Mouse (Mus musculus): ENCODE measurements at regions not wholly inside any gene's neighbourhood (a gene's known extent, or its start where the extent isn't known, plus 50 kb on each side); places are given as distances from the start of the nearest gene placed in this dataset.
"Not testable (repeated sequence)": the region's sequence is repeated elsewhere in the genome, so short reads cannot be mapped to it uniquely, and the experiment has no call there.

DNA sequence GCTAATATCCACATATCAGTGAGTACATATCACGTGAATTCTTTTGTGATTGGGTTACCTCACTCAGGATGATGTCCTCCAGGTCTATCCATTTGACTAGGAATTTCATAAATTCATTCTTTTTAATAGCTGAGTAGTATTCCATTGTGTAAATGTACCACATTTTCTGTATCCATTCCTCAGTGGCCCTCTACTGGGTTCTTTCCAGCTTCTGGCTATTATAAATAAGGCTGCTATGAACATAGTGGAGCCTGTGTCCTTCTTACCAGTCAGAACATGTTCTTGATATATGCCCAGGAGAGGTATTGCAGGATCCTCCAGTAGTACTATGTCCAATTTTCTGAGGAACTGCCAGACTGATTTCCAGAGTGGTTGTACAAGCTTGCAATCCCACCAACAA, 884.0 kb upstream of the Lrrc4c start:
- DNase-seq (ENCODE audit: low spot score), result not testable (repeated sequence)

DNA sequence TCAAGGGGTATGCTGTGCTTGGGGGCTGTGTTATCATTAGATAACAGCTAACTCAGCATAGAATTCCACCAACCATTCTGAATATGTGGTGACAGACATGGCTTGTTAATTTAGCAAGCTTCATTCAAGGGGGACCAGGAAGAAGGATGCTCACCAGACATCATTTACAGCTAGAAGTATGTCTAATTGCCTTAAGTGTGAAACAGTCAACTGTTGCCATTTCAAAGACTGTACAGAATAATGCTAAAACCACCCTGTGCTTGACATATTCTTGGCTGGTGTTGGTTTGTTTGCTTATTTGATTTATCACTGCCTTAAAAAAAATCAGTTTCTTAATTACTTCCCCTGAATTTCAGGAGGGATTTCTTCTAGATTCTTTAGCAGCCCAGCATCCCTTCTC, 877.0 kb upstream of the Lrrc4c start:
- no peak for DNase-seq (ENCODE audit: low spot score)

DNA sequence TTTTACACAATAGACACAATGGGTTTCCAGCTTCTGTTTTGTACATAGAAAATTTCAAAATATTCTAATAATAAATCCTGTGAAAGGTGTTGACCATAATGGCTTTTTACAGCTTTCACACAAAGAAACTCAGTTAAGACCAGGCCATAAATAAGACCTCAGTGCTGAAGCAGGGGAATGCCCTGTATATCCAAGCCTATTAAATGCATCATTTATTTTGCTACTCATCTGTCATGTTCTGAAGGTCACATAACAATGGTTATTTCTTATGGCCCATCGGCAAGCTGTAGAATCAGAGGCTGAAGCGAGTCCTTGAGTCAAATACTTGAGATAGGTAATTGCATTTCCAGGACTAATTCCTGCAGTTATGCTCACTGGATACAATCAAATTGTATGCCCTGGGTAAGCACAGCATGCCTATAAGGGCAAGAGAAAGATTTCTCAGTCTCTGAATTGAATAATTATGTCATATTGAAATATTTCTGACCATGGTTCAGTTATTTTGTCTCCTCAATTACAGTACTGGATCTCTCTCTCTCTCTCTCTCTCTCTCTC, 874.6 kb upstream of the Lrrc4c start:
- DNase-seq (ENCODE audit: low spot score), result no peak

DNA sequence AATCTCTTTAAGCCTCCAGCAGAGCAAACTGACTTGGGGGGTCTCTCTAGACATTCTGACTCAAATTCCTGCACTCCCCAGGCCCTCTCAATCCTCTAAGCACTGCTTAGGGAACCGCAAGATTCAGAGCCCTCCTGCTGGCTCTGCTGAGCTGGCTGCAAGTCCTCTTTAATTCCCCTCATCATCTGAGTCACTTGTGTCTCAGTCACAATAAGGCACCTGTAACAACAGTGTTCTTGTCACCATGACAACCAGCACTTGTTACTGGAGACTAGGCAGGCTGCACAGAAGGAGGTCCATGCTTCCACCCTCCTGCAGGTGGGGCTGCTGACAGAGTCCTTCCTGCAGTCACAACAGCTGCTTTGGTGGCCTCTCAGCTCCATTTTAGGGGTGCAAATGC, 869.1 kb upstream of the Lrrc4c start:
- peak; percentile 3 for DNase-seq (ENCODE audit: low spot score)

DNA sequence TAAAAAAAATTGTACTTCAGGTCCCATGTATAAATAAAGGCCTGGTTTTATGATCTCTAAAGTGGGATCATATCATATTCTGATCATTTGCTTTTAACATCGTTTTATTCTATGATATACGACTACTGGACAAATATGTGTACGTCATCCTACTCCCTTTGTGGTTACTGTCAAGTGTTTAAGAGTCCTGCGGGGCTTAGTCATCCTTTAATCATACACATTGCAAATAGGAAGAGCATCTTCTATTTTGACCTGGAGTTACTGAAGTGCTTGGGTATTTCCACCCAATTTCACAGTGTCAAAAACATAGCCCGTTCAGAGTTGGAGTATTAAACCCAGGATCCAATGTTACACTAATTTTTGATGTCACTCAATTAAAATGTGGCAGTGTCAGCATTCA, 838.1 kb upstream of the Lrrc4c start:
- DNase-seq (ENCODE audit: low spot score), result no peak

DNA sequence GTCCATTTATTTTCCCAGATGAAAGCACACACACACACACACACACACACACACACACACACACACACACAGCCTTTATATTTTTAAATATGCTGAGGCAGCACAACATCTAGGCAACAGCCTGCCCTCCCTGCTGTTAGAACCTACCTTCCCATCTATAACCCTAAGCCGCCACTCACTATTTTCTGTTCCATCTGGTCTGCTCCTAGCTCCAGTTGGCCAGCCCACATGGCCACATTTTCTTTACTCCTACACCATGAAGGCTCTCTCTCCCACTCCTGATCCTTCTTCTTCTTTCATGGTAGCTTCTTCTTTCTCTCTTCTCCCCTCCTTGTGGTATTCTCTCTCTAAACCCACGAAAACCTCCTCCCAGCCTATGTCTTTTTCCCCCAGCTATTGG, 834.6 kb upstream of the Lrrc4c start:
- DNase-seq (ENCODE audit: low spot score), result no peak

DNA sequence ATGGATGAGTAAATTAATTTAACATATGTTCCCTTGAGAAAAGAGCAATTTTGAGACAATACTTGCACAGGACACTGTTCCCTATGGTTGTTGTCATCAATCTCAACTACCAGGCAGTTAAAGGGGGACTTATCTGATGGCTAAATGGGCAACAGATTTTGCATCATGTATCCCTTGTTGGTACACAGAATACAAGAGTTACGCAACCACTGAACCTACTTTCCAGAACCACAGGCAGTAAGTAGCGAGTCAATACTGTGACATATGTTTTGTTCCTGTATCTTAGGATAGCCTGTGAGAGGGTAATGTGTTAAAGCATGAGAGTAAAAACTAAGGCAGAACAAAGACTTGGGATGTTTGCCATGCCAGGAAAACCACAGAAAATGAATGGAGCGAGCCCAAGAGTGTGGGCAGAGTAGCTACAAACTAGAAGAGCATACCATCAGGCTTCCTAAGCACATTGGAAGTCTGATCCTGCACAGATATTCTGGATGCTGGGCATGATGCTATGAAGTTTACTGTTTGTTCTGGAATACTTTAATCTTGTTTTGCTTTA, 830.3 kb upstream of the Lrrc4c start:
- DNase-seq (ENCODE audit: low spot score), result no peak

DNA sequence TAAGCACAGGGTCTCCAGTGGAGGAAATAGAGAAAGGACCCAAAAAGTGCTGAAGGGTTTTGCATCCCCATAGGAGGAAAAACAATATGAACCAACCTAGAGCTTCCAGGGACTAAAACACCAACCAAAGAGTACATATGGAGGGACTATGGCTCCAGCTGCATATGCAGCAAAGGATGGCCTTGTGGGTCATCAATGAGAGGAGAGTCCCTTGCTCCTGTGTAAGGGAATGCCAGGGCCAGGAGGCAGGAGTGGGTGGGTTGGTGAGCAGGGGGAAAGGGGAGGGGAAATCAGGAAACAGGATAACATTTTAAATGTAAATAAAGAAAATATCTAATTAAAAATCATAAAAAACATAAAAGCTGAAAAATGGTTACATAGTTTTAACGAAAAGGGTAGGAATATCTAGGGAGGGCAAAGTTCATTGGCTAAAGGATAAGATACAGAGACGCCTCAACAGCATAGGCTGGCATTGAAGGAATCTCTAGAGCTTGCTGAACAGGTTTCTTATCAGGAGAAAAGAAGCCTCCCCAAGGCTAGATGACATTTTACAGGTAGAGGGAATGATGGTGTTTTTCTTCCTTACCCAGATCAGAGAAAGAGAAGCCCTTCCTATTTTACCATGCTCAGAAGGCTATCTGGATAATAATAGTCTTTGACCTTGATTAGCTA, 823.8 kb upstream of the Lrrc4c start:
- DNase-seq (ENCODE audit: low spot score), result no peak

DNA sequence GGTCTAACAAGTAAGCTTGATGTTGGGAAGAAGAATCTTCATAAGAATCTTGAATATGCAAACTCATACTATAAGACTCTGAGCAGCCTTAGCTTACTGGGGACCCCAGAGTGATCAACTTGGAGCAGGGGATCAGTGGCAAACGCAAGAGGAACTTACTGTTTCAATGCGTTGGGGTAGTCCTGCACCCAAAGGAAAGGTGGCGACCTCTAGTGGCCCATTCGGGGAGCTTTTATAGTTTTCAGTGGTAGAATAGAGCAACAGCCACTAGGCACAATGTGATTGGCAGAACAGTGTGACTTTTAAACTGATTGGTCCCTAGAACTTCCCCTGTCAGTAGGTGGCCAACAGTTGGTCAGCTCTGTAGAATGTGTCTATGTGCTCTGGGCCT, 823.3 kb upstream of the Lrrc4c start:
- DNase-seq (ENCODE audit: low spot score), result no peak

DNA sequence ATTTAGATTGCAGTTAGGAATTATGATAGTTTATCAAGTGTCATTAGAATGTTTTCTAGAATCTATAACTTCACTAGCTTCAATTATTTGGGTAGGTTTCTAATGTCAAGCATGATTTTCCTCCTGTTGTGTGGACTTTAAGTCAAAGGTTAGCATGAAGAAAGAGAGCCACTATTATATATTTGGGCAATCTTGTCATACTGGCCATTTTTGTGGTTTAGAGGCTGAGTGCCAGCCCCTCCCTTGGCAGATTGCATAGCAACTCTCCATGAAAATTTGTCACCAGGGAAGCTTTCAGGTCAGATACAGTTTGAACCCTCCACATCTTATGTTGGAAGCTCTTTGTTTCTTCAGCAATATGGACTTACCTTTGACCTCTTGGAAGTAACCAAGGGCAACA, 806.7 kb upstream of the Lrrc4c start:
- DNase-seq (ENCODE audit: low spot score), result no peak

DNA sequence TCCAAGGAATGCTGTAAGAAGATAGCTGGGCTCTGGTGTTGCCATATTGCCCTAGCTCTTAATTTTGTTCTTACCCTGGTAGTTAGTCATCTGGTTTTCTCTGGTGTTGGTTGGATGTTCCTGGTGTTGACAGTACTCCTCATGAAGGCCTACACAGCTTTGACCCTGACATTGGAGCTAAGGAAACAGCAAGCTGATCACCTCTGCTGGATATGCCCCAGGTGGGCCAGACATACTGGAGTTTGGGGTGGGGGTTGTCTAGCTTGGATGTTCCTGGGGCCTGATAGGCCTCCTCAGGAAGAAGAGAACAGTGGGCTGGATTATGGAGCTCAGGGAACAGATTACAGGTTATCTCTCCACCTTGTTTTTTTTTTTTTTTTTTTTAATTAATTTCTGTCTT, 796.3 kb upstream of the Lrrc4c start:
- DNase-seq (ENCODE audit: low spot score), result no peak

DNA sequence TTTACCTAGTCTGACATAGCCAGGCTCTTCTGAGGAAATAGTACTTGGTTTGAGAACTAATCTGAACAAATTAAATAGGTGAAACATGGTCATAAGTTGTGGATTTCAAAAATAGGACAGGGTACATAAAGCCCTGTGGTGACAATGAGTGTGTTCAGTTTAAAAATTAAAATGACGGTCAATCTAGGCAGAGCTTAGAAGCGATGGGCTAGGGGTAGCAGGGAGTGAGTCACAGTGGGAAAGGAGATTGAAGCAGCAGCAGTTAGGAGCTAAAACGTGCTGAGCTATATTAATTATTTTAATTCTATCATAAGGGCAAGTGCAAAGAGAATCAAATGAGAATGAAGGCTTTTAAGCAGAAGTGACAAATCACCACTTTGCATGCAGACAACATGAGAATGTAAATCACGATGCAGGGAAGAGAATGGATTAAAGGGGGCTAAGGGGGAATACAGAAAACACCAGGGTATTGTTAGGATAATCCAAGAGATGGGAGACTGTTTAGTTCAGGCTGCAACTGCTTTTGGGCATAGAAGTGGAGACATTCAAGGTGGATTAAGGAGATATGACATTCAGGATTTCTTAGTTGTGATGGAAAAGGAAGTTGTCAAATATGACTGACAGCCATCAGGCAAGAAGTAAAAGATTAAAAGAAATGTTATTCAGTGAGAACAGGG, 793.2 kb upstream of the Lrrc4c start:
- DNase-seq (ENCODE audit: low spot score), result no peak

DNA sequence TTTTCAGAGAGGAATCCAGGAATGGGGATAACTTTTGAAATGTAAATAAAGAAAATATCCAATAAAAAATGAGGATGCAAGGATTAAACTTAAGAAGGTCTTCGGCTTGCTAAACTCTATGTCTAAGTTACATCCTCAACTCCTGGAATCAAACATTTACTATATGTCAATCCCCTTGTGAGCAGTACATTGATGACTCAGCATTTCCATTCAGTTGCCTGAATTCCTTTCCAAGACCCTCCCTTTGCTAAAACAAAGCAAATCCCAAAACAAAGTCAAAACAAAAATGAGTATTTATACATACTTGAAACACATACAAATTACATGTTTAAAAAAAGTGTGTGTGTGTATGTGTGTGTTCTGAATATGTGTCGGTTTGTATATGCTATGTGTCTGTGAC, 753.9 kb upstream of the Lrrc4c start:
- no peak for DNase-seq (ENCODE audit: low spot score)

DNA sequence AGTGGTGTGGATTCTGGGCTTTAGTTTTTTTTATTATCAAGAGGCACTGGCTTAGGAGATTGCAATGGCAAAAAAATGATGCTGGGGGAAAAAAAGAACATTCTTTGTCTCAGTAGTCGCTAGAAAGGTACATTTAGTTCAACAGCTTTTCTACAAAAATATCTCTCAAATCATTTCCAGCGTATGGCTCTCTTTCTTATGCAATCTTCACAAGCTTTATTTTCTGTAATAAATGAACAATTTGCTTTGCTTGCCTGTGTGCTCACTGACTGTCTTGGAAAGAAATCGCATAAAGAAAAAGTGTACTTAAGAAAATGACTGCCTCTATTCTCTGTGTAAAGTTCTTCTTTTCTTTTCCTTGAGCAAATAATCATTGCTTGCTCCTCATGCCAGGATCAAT, 742.1 kb upstream of the Lrrc4c start:
- DNase-seq (ENCODE audit: low spot score), result peak; percentile 4

DNA sequence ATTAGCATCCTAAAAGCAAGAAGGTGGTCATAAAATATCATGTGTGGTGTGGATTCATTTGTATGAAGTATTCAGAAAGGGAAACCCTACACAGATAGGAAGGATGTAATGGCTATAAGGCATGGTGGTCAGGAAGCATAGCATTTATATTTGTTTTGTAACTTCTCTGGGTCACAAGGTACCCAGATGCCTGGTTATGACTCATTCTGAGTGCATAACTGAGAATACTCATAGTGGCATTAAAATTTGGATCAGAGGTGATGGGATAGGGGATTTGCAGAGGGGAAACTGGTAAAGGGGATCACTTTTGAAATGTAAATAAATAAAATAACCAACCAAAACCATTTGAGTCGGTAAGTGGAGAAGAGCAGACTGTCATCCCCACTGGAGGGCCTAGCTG, 738.8 kb upstream of the Lrrc4c start:
- no peak for DNase-seq (ENCODE audit: low spot score)

DNA sequence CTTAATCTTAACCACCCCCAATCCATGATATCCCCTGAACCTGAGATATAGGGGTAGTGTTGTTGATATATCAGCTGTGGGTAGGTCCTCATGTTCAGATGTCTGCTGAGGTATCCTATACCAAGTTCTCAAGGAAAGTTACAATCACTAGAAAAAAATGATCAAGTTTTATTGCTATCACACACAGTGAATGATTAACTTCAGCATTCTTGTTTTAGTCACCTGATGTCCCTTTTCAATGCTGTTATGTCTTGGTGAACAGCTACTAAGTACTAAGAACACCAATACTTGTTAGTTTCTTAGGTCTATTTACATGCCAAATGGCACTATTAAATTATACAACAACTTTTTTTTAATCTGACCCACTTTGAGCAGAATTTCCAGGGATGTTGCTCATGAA, 732.0 kb upstream of the Lrrc4c start:
- DNase-seq (ENCODE audit: low spot score), result no peak

DNA sequence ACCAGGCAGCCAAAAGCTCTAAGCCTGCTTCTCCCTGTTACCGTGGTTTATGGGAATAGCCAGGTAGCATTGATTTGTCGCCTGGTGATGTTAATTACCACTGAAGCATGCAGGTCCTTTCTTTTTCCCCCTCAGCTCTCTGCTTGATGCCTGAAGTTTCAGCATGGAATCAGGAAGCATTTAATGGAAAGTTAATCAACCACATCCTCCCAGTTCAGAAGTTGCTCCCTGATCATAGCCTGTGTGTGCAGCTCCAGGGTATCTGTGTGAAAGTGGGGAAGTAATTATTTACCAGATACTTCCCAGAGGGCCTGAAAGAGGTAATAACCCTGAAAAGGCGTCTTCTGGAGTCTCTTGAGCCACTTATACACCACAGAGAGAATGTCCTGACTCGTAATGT, 730.9 kb upstream of the Lrrc4c start:
- no peak for DNase-seq (ENCODE audit: low spot score)

DNA sequence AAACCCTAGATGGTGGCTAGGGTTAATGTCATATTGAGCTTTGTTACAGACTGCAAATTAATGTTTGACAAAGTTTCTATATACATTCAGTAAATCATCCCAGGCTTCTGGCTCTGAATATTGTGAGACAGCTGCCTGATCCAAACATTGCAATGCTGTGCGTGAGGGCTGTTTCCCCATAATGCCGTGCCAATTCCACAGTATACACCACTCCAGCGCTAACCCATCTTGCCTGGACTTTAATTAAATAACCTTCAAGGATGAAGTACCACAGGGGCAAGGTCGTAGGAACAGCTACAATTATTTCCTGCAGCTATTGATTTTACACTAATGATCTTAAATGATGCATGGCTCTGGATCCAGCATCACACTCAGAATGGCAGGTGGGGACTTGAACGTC, 704.6 kb upstream of the Lrrc4c start:
- DNase-seq (ENCODE audit: low spot score), result no peak

DNA sequence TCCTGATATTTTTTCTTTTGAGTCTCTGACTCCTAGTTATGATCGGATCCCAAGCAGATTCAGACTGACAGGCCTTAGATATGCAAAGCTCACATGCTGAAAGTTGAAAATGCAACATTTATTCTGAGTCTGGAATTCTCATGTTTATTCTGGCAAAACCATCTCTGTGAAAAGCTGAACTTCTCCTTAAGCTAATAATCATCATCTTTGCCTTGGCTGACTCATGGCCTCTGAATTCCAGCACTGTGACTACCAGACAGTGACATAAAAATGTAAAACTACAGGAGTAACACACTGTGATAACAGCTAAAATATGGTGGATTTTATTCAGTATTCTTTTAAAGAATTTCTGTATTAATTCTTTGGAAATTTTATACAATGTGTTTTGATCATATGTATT, 680.4 kb upstream of the Lrrc4c start:
- no peak for DNase-seq (ENCODE audit: low spot score)

DNA sequence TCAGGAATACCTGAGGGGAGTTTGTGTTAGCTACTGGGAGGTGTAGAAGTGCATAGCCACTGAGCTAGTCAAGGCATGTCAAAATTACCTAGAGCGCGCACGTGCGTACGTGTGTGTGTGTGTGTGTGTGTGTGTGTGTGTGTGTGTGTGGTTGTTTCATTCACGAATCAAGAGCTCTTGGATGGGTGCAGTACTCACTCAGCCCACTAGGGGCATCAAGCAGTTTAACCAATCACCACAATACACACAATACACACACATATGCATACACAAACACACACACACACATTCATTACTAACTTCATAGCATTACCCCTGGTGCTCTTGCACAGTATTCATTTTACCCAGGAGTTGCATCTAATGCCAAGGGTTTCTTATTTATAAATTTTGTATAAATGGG, 643.6 kb upstream of the Lrrc4c start:
- DNase-seq (ENCODE audit: low spot score), result no peak

DNA sequence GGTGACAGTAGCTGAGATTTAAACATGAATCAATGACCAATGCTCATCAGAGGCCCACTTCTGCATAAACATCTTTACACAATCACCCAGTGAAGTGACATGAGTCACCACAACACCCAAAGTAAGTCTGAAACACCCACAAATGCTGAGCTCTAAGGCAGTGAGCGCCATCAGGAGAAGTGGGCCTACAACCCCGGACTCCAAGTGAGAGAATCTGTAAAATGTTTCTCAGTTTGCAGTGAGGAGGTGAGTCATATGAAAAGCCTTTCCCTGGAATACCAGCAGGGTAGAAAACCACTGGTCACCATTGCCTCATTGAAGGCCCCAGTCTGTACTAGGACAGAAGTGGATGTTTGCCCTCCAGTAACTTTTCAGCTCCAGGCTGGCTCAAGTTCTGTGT, 602.6 kb upstream of the Lrrc4c start:
- DNase-seq (ENCODE audit: low spot score), result no peak

Data from left cerebral cortex, adult 11 months (tissue).